Mouse (Mus musculus) G1E-ER4 (cell line): Measurements from ENCODE around the gene Fshr. TPM values are rescaled to one million over a fixed set of nuclear protein-coding genes. Genes with fewer than 3 reads are reported as not detected.

ENCODE experiments used
- GATA1 ChIP-seq: IDR thresholded peaks from one replicate; pipeline ENCODE4 v1.8.0; 2012; ENCODE audit warnings: low read length, inconsistent platforms
- polyA plus RNA-seq: library from polyadenylated mRNA; stranded (reverse); fragments of >175 nt; gene quantifications from 2 replicates; pipeline ENCODE4 v1.2.3, GENCODE M21; 2012

The Fshr gene
- polyA plus RNA-seq, 1 experiment = not detected

DNA sequence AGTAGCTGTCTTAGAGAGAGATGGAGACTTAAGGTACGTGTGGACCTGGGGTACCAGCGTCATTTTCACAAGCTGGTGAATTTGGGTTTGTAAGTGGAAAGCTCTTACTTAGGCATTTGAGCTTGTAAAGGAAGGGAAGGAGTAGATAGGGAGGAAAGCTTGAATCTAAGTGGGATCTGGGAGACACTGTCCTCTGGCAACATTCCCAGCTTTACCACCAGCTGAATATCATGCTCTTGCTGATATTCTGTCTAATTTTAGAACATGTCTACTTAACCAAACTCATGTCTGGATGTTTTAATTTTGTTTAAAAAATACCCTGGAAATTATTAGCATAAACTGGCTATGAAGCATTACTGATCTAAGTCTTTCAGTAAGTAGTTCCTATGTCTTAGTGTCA is 151.4 kb downstream of the Fshr start:
- TF ChIP-seq GATA1 = no peak

DNA sequence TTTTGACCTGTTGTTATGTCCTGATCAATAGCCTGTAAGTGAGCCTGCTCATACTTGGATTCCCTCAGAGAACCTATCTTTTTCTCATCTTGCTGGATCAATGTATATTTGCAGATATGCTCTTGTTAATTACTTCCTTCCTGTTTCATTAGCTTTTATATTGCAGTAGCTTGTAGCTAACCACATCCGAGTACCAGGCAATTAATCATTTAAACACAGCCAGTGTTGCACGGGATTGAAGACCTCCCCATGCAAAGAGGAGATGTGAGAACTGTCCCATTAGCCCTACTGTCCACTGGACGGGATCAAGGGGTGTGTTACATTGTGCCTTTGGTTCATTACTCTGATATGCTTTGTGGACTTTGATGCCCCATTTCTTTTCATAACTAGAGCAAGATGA is 154.5 kb downstream of the Fshr start:
- no peak for TF ChIP-seq GATA1

DNA sequence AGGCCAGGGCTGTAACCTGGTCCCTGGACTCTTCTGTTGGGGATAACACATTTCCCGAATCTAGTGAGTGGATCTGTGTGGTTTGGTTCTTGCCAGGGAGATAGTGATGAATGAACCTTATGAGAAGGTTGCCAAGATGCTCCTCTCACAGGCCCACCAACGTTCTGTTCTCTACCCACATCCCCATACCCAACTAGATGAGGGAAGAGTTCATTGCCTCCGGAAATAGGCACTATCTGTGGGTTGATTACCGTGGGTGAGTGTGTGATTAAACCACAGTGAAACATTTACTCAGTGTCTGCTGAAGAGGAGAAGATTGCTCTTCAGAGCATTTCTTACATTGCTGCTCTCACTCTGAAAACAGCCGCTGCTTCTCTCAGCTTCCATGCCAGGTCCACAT is 163.8 kb downstream of the Fshr start:
- no peak for TF ChIP-seq GATA1

DNA sequence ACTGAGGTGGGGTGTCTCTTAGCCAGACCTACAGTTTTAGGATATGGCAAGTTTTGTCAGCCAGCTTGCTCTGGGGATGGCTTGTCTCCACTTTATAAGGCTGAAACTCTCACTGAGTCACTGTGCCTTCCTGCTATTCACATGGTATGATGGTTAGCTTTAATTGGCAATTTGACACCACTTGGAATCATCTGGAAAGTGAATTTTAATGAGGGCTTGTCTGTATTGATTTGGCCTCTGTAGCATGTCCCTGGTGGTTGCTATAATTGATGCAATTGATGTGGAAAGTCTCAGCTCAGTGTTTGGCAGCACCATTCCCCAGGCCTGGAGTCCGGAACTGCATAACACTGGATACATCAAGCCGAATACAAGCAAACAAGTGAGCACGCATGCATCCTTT is 164.4 kb downstream of the Fshr start:
- no peak for TF ChIP-seq GATA1

DNA sequence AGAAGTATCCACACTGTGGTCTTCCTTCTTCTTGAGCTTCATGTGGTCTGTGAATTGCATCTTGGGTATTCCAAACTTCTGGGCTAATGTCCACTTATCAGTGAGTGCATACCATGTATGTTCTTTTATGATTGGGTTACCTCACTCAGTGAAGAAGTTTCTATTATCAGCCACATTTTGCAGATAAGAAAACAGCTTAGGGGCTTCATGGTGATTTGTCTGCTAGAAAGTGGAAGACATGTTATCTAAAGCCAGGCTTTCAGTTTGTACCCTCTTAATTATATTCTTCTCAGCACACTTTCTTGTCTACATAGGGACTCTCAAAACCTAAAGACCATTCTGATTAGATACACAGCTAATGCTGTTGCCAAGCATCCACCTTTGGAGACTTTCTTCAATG is 165.8 kb downstream of the Fshr start:
- peak; percentile 12 for TF ChIP-seq GATA1

DNA sequence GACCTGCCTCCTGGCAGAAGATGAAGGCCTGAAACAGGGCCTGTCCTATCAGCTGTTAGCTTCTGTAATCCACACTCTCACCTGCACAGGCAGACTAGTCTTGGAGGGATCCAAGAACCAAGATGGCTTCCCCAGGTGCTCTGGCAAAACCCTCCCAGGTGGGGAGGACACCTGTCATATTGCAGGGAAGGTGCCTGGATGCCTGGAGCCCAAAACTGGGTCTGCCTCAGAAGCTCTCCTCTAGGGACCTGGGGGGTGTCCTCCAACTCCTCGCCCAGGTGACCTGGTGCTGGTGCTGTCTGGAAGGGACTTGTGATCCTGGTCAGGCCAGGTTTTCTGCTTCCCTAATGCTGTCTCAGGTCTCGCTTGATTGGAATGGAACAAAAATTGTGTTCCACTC is 167.5 kb downstream of the Fshr start:
- no peak for TF ChIP-seq GATA1

DNA sequence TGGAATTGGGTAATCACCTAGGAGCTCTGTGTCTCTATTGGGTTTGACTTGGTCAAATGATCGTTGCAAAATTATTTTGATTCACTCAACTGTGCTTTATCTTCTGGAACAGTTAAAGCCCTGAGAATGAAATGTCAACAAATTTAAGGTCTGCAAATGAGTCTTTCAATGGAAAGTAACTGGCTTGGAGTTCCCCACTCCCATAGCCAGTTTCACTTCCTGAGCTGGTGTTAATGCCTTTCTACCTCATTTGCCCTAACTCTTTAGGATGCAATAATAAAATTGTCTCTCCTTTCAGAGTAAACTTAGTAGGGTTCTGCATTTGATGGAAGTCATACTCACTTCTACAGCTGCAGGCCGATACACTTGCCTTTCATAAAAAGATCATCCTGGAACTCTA is 181.0 kb downstream of the Fshr start:
- TF ChIP-seq GATA1 = no peak

DNA sequence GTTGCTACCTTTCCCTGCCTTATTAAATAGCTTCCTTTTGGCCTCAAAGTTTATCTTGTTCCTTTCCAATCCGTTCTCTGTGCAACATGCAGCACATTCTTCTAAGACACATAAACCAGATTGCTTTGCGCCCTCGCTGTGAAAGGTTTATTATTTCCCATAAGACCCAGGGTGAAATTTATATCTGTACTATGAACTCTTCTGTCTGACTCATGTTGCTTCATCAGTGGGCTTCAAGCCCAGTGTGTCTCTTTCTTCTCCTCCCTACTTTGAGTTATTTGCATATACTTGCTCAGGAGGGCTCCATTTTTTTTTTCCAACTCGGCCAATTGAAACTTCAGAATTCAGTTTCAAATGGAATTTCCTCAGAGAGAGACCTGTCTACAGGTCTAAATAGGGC is 183.5 kb downstream of the Fshr start:
- TF ChIP-seq GATA1 = no peak

DNA sequence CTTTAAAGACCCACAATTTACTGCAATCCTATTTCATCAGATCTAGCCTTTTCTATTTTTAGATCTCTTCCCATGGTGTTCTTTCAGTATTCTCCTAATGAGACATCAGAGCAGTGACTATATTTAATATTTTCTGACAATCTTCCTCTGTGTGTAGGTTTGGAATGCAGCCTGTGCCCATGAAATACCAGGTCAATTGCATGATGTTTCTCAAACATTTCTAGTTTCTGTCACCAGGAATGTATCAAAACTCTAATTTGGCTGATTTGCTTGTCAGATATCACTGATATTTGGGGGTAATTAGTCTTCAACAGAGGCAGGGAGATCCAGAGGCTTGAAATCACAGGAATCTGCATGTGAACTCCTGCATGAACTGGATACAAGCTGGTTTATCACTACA is 186.8 kb downstream of the Fshr start:
- TF ChIP-seq GATA1 = no peak

DNA sequence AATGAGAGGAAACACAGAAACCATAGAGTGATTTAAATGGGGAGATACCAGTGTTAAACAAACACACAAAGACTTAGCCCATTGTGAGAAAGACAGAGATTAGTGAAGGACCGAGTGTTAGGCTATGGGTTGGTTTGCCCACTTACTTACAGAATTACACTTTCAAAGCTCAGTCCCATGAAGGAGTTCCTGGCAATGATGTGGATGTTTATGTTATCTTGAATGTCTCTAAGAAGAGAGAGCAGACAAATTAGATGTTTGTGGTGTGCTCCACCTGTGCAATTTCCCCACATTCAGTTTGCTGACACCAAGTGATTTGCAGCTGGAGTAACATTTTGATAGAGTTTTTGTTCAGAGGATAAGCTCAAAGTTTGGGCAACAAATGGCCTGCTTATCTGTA is 191.4 kb downstream of the Fshr start:
- no peak for TF ChIP-seq GATA1

DNA sequence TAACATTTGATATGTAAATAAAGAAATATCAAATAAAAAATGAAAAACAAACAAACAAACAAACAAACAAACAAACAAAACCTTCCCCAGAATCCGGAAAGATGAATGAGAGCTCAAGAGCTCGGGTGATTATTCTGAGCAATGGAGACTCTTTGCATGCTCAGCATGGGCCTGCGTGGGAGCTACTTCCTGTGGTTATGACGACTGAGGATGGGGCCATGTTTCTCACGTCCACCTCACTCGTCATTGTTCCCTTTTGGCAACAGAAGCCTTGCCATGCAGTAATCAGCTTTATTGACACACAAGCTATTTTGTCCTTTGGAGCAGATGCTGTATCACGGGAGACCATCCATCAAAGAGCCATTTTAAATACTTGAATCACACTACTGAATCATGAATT is 191.8 kb downstream of the Fshr start:
- no peak for TF ChIP-seq GATA1

DNA sequence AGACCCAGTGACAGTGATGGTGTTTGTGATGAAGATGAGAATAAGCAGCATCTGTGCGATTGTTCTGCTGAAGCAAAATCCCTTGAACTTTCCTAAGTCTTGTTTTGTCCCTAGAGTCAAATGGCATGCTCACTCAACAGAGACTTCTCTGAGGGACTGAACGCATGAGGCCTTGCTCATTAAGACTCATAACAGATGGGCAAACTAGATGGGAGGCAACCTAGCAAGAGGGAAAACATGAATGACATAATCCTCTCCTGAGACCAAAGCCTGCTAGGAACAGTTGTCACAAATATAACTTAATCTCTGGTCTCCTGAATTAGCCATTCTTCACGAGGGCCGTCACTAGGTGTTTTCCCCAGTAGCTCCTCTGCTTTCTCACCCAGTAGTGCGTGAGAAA is 194.5 kb downstream of the Fshr start:
- no peak for TF ChIP-seq GATA1

DNA sequence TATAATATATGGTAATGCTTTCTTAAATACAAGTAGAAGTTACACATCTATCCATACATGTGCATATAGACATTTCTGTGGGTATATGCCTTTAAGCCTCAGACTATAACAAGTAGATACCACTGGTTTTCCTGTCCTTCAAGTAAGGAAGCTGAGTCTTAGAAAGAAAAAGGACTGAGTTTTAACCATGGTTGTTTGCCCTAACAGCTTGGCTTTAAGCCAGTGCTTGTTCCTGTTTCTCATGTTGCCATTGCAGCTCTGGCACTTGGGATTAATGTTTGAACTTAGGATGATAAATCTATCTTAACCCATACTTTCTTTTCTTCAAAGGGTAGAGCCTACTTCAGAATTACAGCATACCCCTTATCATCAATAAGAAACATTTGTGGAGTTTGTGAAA is 200.6 kb downstream of the Fshr start:
- TF ChIP-seq GATA1 = no peak

DNA sequence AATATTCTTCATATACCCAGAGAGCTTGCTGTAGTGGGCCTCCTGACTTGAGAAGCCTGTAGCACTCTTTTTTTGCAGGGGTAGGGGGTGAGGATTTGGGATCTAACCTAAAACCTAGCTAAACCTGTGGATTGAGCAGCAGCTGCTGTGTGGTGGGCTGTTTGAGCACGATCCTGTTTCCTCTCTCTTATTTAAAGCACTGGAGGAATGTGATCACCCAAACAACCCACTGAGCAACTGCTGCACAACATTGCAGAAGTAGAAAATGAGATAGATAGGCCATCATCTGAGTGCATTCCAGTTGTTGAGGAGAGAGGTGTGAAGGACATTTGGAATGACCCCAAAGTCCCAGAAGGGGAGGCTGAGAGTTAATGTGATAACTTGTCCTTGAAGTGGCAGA is 202.2 kb downstream of the Fshr start:
- TF ChIP-seq GATA1 = no peak

DNA sequence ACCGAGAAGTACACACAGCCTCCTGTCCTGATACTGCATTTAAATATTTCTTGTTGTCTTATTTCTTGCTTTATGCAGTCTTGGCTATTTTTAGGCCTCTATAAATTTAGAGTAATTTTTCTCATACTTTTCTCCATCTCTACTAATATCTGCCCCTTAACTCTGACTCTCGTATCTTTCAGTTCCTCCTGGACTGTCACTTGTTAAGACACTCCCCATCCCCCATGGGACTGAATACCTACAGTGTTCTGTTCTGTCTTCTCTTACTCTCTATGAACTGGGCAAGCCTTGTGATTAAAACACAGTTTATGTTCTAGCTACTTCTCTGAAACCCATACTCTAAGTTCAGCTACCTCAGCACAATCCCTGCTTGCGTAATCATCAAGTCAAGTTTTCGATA is 209.2 kb downstream of the Fshr start:
- TF ChIP-seq GATA1 = no peak

DNA sequence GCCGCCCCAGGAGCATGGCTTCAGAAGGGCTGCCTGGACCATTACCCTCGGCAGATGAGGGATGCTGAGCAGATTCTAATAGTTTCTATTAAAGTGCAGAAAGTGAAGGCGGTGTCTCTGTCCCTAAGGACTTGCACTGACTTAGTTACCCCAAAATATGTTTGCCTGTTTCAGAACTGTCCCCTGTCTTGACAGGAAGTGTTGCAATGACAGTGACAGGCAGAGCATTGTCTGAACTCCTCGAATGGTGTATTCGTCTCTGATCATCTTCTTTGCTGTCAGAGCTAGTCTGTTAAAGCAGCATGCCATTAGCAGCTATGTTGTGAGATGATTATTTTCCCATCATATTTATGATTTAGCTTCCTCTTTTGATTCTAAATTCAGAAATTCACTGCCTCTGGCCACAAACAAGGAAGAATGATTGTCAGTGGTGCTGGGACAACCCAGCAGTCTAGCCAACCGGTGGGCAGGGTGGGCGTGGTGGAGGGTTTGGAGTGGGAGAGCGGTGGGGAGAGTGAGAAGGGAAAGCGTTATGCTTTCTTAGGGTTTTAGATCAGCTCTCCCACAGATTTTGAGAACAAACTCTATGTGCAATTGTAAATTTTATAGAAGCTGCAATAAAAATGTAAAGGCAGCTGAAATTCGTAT is 219.6 kb downstream of the Fshr start:
- no peak for TF ChIP-seq GATA1

DNA sequence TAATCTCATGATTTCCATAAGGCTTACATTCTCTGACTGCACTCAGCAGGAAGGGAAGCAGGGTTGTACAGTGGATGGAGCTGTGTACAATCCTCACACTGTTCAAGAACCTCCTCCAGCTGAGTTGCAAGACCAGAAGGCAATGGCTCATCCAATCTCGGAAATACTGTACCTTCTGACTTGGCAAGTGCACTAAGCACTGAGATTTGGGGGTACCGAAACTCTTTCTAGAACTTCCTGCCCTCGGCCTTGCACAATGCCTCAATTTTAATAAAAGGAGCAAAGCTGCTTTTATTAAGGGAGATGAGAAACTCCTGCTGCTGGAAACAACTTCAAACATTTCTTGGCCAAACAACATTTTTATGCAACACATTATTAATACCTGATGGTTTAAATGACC is 225.9 kb downstream of the Fshr start:
- TF ChIP-seq GATA1 = no peak

DNA sequence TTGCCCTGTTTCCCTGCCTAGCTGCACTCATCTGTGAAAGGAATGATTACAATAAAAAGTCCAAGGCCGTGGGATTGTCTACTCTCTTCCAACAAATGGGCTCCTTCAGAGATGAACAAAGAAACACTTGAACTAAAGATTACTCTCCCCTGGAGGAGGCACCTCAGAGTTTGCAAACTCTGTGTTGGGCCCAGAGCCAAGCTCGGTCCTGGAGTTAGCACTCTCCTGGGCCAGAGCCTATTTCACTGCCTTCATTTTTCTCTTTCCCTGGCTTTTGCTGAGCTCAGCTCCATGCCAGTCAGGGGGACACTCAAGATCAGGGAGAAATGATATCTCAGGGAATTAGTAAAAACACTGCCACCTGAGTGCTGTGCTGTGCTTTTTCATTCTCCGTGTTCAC is 234.4 kb downstream of the Fshr start:
- TF ChIP-seq GATA1 = no peak
